Mouse (Mus musculus) kidney, adult 2 months (tissue): ENCODE measurements around the gene Satb2.

Experiments used
- CTCF ChIP-seq: fragments of 200-500 bp; conservative IDR thresholded peaks from 2 replicates; pipeline ENCODE4 v1.5.1; 2011; ENCODE audit warnings: low read depth, mild to moderate bottlenecking, control low read depth, low read length, moderate library complexity, mixed read lengths; ENCODE audit not compliant: insufficient read depth, insufficient read length
- POLR2A ChIP-seq: fragments of 200-500 bp; IDR thresholded peaks from one replicate; pipeline ENCODE4 v1.6.1; 2011; ENCODE audit warnings: low read depth, low read length, control low read depth

- TF ChIP-seq CTCF (no peak), POLR2A (no peak)
These were observed 145.1 kb downstream of the Satb2 start for GRCm38 (mm10) chr1:56833307-56833706.
